ENCODE assay signal across 8 mouse cellular contexts in genomic region chr17:70835071-70835790, GRCm38 (mm10). TPM values are rescaled to one million over a fixed set of nuclear protein-coding genes. Genes with fewer than 3 reads are reported as not detected.
DNase-seq lines count a peak whose midpoint lies in the region; ATAC-seq and TF ChIP-seq lines count a peak whose summit lies in the region.

No protein-coding gene starts in this region.

- peak overlapping the region; percentile 64 for H3K4me3 ChIP-seq in ES-Bruce4 (ENCODE audit: low read depth, low read length)
- peak overlapping the region; percentile 52 for H3K4me3 ChIP-seq in heart, embryonic 15.5 days
- H3K4me3 ChIP-seq in liver, embryonic 15.5 days (replicated peaks) = peak overlapping the region; percentile 30

- peak overlapping the region; percentile 78 for H3K27ac ChIP-seq in ES-Bruce4 (ENCODE audit: insufficient read depth, low read length)
- no peak overlapping the region for H3K27ac ChIP-seq in heart, embryonic 15.5 days
- H3K27ac ChIP-seq in liver, embryonic 15.5 days (replicated peaks) = no peak overlapping the region

- H3K27me3 ChIP-seq in ES-Bruce4 (ENCODE audit: control insufficient read depth, insufficient read depth, low read length, poor library complexity, severe bottlenecking) = no peaks in the 10 kb centered on the region
- peaks cover 5% of the 10 kb centered on the region for H3K27me3 ChIP-seq in heart, embryonic 15.5 days
- H3K27me3 ChIP-seq in liver, embryonic 15.5 days = peaks cover 17% of the 10 kb centered on the region

- intact Hi-C loops in heart, postnatal 10 days (cut with DNase I) = no loop called here

- TF ChIP-seq EP300 in ES-Bruce4 (IDR thresholded peaks at IDR 0.05; ENCODE audit: insufficient read depth, low read depth, low read length) = no peak

- H3K4me2 ChIP-seq in heart, embryonic 15.5 days = peak overlapping the region; percentile 91
- H3K4me2 ChIP-seq in liver, embryonic 15.5 days = peak overlapping the region; percentile 54

- TF ChIP-seq POLR2A in ES-Bruce4 (IDR thresholded peaks at IDR 0.05; ENCODE audit: insufficient read depth, low read length) = no peak

- DNase-seq in heart, adult 11 months = peak; percentile 72
- no peak for DNase-seq in heart, postnatal 10 days
- no peak for DNase-seq in urinary bladder, postnatal 14 days (ENCODE audit: low spot score)
- no peak for DNase-seq in ovary, postnatal 36 days (ENCODE audit: low spot score)
- DNase-seq in frontal cortex, postnatal 25 days (ENCODE audit: low spot score in 2 of 2) = no peak

- H3K9me3 ChIP-seq in ES-Bruce4 (replicated peaks; ENCODE audit: control insufficient read depth, insufficient read depth, low read length, poor library complexity, severe bottlenecking) = no peaks in the 10 kb centered on the region
- no peaks in the 10 kb centered on the region for H3K9me3 ChIP-seq in heart, embryonic 15.5 days (replicated peaks)
- no peaks in the 10 kb centered on the region for H3K9me3 ChIP-seq in liver, embryonic 15.5 days (replicated peaks)

- peaks cover 4% of the 10 kb centered on the region for H3K4me1 ChIP-seq in ES-Bruce4 (ENCODE audit: control insufficient read depth, insufficient read depth, low read length)
- H3K4me1 ChIP-seq in heart, embryonic 15.5 days (replicated peaks) = peaks cover 13% of the 10 kb centered on the region
- no peaks in the 10 kb centered on the region; the same call in 1 of the 2 replicates for H3K4me1 ChIP-seq in liver, embryonic 15.5 days (replicated peaks)

- no peak for ATAC-seq in heart, embryonic 15.5 days (replicated peaks; ENCODE audit: insufficient number of reproducible peaks, insufficient read depth, low FRiP score, low read depth)
- no peak for ATAC-seq in liver, embryonic 15.5 days (ENCODE audit: insufficient read depth)

- no peak for TF ChIP-seq CTCF in ES-Bruce4 (IDR thresholded peaks at IDR 0.05; ENCODE audit: low read depth, low read length)

- H3K9ac ChIP-seq in ES-Bruce4 (ENCODE audit: low read depth, poor library complexity, severe bottlenecking) = peak overlapping the region; percentile 78
- H3K9ac ChIP-seq in heart, embryonic 15.5 days = peak overlapping the region; percentile 43
- H3K9ac ChIP-seq in liver, embryonic 15.5 days = no peak overlapping the region

- H3K36me3 ChIP-seq in ES-Bruce4 (ENCODE audit: control insufficient read depth, insufficient read depth, low read length, poor library complexity, severe bottlenecking) = peaks cover 9% of the 10 kb centered on the region
- no peaks in the 10 kb centered on the region for H3K36me3 ChIP-seq in heart, embryonic 15.5 days
- H3K36me3 ChIP-seq in liver, embryonic 15.5 days (replicated peaks) = no peaks in the 10 kb centered on the region

- WGBS in heart, embryonic 15.5 days = 8% methylated on average over 10 of the region's 10 CpGs
- 6% methylated on average over 10 of the region's 10 CpGs for WGBS in liver, embryonic 15.5 days (ENCODE audit: insufficient replicate concordance)

RNA-seq across cellular contexts. Expression of gene Tgif1, which starts 18.1 kb away (rescaled TPM):
- total RNA-seq in heart, postnatal 10 days (2021) = 10 to 100 TPM; 11.1 TPM
- polyA plus RNA-seq in ES-Bruce4 (2011; ENCODE audit: insufficient read depth, insufficient read length, low read depth, missing spikeins) = 218 and 227 TPM in 2 replicates
- polyA plus RNA-seq in heart, embryonic 15.5 days (2015; fragmentation: Nextera tagmentation; extraction: Ambion mirVana) = 19.6 and 28.1 TPM in 2 replicates
- polyA plus RNA-seq in liver, embryonic 15.5 days (2015; fragmentation: Nextera tagmentation; extraction: Ambion mirVana) = 8.0 and 9.1 TPM in 2 replicates
